Mouse (Mus musculus) ZHBTc4 (cell line): Measurements from ENCODE around the gene Trnt1.

ENCODE experiments used
- DNase-seq: peaks from one replicate; pipeline ENCODE4 v3.0.0-alpha.2; 2011; ENCODE audit warnings: low read depth, low spot score

The Trnt1 gene

GRCm38 (mm10) chr6:106770046-106770445 lies 1.1 kb downstream of the Trnt1 start:
- DNase-seq, result no peak

- no peak for DNase-seq
Observed at GRCm38 (mm10) chr6:106787138-106787537, 18.2 kb downstream of the Trnt1 start.

GRCm38 (mm10) chr6:106791429-106791828 lies 22.5 kb downstream of the Trnt1 start:
- no peak for DNase-seq

- DNase-seq, result no peak
Observed at GRCm38 (mm10) chr6:106792486-106792885, 23.6 kb downstream of the Trnt1 start.

GRCm38 (mm10) chr6:106793088-106793487 lies 24.2 kb downstream of the Trnt1 start:
- DNase-seq, result no peak

DNA sequence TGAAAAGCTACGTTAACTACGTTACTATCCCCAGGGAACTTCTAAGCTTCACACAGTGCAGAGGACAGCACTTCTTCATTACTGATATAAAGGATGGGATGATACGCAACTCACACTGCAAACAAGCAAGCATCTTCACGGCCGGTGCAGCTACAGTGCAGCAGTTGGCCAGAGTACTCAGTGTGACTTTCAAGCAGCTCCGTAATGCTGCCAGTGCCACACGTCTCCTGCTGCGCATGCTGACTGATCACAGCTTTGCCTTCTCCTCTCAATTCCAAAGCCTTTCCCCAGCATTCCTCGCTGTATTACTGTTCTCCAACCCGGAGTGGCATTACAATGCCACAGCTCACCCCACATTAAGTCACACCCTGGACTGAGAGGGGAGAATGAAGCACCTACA lies 24.7 kb downstream of the Trnt1 start:
- DNase-seq, result no peak

- DNase-seq, result no peak
Observed at GRCm38 (mm10) chr6:106794094-106794814, 25.3 kb downstream of the Trnt1 start.

DNA sequence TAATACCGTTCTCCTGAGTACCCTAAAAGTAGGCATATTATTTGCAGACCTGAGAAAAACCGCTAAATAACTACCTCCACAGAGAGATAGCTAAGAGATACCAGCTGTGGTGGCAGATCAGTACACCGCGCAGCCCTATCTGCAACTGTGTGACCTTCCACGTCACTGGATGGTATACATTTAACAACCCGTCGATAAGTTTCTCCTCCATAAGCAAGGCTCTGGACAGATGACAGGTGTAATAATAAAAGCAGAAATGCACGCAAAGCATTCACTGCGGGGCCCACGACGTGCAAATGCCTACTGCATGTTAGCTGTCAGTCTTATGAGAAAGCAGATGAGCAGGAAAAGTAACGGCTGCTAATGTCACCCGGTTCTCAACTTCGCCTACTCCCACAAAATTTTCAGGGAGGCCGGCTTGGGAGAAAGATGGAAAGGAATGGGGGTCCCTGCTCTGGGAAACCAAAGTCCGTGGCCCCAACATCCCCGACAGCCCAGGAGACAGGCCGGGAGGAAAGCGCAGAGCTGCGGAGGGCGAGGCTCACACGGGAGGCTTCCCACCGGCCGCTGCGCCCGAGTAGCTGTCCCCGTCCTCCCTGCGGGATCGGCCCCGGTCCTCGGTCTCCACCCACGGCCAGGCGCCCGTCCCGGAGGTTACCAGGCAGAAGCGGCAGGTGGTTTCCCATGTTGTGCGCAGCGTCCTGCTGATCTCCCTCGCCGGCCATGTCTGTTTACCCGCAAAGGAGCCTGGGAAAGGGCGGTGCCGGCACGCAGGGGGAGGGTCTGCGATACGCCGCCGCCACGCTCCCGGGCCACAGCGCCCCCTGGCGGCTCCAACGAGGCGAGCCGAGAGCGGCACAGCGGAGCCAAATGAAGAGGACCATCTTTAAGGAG lies 30.7 kb downstream of the Trnt1 start, which contains the start of gene Crbn:
TSS of gene Crbn (minus strand) at position 745 of the 894 bp plus-strand sequence.
- peak; percentile 93 for DNase-seq

DNA sequence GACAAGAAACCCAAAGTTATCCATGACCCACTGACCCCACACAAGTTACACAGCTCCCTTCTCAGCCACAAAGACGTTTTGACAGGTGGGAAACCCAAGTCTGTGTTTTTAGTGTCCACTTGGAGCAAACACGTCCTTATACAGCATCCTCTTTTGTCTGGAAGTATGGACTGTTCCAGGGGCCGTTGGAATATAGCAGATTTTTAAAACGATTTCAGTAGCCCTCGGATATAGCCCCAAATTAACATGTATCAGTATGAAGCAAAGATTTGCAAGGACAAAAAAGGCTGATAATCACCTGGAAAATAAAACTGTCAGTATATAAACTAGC lies 31.3 kb downstream of the Trnt1 start:
- no peak for DNase-seq

DNA sequence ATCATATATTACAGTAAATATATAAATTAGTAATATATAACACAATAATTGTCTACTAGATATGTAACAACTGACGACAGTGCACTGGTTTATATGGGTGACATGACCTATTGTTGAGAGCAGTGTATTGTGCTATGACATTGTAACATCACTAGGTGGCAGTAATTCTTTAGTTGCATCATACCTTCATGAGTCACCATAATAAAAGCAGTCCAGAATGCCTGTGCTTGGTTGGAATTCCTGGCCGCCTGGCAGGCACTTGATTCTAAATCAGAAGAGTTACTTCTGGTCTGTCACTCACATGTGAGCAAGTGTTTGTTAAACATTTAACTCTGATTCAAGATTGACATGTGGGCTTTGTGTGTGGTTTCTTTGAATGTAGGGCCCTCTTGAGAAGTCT lies 36.0 kb downstream of the Trnt1 start:
- DNase-seq, result peak; percentile 71

GRCm38 (mm10) chr6:106809161-106809560 lies 40.2 kb downstream of the Trnt1 start:
- DNase-seq, result no peak

GRCm38 (mm10) chr6:106810686-106811085 lies 41.8 kb downstream of the Trnt1 start:
- no peak for DNase-seq

GRCm38 (mm10) chr6:106819246-106819645 lies 50.3 kb downstream of the Trnt1 start:
- DNase-seq, result no peak

GRCm38 (mm10) chr6:106819906-106820305 lies 51.0 kb downstream of the Trnt1 start:
- no peak for DNase-seq

DNA sequence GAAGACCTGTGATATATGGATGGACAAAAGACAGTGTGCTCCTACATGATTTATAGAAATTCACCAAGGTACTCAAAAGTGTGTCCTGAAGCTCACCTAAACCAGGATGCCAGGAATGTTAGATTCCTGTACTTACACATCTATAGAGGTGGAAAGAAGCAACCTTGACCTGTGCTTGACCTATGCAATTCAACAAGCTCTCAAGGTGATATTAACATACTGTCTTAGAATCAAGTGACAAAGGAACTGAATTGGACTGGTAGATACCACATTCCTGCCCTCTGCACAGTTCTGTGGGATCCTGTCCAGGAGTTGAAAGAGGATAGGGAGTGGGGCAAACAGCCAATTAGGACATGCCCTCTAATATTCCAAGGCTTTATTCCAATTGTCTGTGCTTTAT lies 51.6 kb downstream of the Trnt1 start:
- DNase-seq, result peak; percentile 79

- DNase-seq, result no peak
Observed at GRCm38 (mm10) chr6:106822329-106822728, 53.4 kb downstream of the Trnt1 start.
